Mouse (Mus musculus) small intestine, adult 2 months (tissue): ENCODE results near the gene Cnih3.

Experiments
- CTCF ChIP-seq: fragments of 200-500 bp; IDR thresholded peaks from 2 replicates; pipeline ENCODE4 v1.5.1; 2012; ENCODE audit warnings: low read depth, mild to moderate bottlenecking, control low read depth, inconsistent platforms, low read length, moderate library complexity, mixed read lengths; ENCODE audit not compliant: insufficient replicate concordance, insufficient read length; ENCODE audit errors: extremely low read depth
- POLR2A ChIP-seq: fragments of 200-500 bp; IDR thresholded peaks from 2 replicates; pipeline ENCODE4 v1.6.1; 2012; ENCODE audit warnings: low read depth, mild to moderate bottlenecking, control low read depth, inconsistent platforms, low read length, moderate library complexity

- no peak for TF ChIP-seq CTCF
- TF ChIP-seq POLR2A = no peak
Observed at GRCm38 (mm10) chr1:181352367-181353199, at the start of gene Cnih3.
